Mouse (Mus musculus): Measurements from ENCODE around the gene Ypel1. TPM values are rescaled to one million over a fixed set of nuclear protein-coding genes. Genes with fewer than 3 reads are reported as not detected.

Ypel1 gene
- total RNA-seq, 2 experiments from 2014 or later, result 30.8 to 40.4 TPM

DNA sequence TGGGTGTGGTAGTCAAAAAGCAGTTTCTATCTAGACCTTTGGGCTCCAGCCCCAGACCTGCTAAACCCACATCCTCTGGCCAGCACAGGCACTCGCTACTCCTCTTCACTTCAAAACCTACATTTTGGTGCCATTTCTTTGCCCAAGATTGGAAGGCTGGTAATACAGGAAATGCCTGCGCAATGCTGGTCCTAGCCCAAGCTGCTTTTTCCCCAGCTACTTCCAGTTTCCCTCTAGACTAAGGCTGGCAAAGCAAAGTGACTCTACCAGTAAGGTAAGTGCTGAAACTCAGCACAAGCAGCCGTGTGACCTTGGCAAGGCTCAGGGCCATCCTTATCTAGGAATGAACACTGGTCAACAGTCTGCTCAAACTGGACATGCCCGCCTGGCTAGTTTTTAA is 16.1 kb downstream of the Ypel1 start:
- no peak for DNase-seq (ENCODE audit: low spot score in 2 of 2)

DNA sequence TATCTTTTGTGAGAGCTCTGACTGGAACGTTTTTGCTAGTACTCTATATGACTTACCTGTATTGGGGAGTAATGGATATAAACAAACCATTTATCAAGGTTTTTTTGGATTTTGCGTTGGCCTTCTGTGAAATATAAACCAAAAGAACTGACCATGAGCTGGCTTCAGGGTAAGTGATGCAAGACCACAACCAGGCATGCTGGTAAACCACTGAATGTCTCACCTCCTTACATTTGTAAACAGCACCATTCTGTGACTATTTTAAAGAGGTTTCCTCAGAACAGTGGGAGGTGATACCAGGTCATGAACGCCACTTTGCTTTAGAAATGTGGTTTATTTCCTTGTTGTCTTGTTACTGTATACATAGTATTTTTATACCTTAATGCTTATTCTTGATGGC is 16.7 kb downstream of the Ypel1 start:
- DNase-seq (ENCODE audit: low spot score in 2 of 2), result no peak

DNA sequence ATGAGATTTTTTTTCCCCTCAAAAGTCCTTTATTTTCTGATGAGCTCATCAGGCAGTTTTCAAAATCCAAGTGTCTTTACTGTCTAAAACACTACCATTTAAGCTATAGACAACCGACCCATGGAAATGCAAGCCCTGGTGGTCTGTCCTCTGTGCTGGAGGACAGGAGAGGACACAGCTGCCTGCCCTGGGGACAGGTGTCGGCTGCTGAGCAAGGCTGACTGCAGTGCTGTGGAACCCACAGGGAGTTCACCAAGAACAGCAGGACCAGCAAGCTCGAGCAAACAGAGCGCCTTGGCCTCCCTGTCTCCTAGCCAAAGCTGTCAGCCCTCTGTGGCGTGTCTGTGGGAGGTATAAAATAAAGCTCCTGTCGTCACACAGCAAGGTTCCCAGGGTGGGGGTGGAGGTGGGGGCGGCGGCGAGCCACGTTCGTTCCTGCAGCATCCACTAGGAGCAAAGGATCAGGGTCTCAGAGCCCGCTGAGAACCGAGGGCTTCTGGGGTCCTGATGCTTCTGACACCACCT is 17.2 kb downstream of the Ypel1 start:
- peak in 1 of 2 experiments; percentile 58 for DNase-seq (ENCODE audit: low spot score in 2 of 2)

DNA sequence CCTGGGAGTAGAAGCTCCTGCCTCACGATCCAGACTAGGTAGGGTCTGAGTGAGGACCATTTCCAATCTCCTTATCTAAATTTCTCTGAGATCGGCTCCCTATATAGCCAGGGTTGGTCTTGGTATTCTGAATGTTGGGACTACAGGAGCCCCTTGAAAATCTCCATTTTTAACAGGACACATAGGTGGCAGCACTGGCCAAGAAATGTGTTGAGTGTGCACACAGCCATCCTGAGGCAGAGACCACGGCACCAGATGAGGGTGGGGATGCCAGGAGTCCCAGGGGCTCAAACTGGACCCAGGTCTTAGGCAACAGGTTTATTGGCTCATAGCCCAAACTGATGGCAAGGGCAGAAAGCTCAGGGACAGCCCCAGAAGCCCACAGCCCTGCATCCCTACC is 18.9 kb downstream of the Ypel1 start:
- no peak for DNase-seq (ENCODE audit: low spot score in 2 of 2)

DNA sequence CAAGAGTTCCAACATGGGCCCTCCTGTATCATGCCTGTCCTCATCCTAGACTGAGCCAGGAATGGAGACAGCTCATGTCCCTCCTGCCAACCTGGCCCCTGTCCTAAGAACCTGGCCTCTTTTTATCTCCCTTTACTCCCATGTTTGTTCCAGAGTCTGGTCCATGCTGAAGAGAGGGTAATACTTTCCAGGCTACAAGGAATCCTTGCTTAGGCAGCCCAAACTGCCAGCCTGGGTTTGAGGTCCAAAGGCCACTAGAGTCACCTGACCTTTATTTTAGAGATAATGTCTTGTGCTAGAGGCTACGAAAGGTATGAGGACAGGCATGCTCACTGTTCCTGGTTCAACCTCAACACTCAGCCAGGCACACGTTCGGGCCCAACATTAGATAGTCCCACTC is 27.4 kb downstream of the Ypel1 start:
- DNase-seq (ENCODE audit: low spot score in 2 of 2), result no peak

DNA sequence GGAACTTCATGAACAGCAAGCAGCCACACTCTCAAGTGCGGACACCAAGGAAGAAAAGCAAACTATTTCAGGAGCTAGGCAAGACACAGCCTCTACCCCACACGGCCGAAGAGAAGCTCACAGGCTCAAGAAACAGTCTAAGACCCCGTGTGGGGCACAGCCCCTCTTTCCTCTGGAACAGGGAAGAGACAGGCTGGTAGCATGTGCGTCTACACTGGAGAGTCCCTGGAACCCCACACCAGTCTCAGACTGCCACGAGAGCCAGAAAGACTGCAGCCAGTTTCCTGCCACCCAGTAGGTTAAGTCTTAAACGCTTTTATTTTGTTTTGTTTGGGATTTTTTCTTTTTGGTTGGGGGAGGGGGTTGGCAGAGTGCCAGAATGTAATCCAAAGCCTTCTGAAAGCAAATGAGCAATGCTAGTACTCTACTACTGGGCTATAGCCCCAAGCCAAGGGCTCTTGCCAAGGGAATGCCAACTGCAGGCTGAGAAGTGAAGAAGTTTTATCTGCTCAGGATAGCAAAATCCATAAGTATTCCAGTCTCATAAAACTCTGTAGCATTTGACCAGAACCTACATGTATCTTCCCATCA is 33.2 kb downstream of the Ypel1 start:
- no peak for DNase-seq (ENCODE audit: low spot score in 2 of 2)

DNA sequence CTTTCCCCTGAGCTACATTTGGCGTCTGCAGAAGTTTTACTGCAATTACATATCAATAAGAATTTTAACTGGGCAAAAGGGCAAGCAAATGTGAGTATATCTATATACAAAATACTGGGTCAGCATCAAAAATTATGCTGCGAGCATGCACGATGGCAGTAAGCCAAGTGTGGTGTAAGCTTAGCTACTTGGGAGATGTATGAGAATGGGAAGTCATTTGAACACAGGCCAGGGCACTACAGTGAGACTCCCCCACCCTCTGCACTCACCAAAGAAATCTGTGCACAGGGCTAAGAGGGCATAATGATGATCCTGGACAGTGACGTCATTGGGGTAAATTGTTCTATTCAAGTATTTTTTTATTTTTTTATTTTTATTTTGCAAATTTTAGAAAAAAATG is 35.1 kb downstream of the Ypel1 start:
- DNase-seq (ENCODE audit: low spot score in 2 of 2), result no peak

DNA sequence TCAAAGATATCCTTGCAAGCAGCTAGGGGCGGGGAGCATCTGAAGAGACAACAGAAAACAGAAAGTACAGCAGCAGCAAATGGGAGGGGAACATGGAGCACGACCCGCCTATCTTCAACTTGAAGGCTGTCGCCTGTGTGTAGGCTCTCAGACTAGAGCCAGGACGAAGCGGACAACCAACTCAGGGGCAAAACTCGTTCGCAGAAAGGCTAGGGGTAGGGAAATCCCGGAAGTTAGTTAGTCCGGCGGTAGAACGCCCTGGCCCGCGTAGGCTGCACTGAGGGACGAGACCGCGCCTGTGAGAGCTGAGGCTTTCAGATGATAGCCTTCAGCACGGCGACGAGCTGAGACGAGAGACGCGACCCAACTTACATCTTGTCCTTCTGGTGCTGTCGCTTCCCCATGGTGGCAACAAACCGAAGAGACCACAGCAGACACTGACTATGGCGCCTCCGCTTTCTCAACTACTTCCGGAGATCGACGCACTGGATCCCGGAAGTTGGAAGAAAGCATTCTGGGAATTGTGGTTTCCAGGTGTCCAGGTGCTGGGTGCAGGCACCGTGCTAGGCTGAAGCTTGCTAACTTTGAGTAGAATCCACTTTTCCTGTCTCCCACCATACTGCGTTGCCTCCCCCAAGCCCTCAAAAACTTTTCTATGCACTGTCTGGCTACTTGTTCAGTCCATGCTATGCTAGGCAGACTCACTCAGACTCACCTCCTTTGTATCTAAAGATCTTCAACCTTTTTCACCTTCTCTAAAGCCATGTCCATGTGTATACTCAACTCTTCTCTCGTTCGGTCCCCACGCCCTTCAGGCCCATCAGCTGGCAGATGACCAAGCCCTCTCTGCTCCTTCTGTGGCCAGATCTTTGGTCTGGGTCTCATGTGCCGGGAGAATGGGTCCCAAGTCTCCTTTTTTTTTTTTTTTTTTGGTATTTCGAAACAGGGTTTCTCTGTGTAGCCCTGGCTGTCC is 41.6 kb downstream of the Ypel1 start, which contains the start of gene Ppil2:
TSS of gene Ppil2 (minus strand) at position 487 of the 973 bp plus-strand sequence.
- DNase-seq (ENCODE audit: low spot score in 2 of 2), result peak; percentile 68 to 78

DNA sequence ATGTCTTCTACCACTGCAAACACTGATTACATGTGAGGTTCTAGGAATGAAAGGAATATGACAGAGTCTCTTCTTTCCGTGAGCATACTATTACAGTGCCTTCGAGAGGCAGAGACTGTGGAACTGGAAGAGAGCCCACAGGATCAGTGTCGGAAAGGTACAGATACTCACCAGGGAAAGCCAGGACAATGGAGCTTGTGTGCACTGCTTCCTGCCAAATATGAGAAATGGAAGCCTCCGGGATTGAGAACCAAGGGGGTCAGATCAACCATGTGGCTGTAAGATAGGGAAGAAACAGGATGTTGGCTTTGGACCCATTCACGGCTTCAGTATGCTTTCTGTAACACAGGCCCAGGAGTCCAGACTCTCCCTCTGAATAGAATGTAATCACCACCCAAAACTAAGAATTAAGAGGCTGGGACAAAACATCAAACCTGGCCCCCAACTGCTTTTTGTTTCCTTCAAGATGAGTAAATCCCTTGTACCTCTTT is 47.9 kb downstream of the Ypel1 start:
- DNase-seq (ENCODE audit: low spot score in 2 of 2), result no peak

DNA sequence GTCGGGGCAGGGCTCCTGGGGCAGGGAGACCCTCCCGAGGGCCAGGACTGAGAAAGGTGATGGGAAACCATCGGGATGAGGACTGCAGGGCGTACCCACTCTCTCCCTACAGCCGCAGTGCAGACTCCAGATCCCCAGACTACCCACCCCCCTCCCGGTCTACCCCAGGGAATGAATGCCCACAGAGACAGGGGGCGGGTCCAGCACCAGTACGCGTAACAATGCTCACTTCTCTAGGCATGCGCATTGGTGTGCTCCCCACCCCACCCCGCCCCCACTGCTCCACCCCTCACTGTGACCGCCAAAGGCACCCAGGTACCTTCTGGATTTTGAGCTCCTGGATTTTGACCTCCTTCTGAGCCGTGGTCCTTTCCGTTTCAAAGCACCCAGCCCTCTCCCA is 52.1 kb downstream of the Ypel1 start:
- no peak for DNase-seq (ENCODE audit: low spot score in 2 of 2)

DNA sequence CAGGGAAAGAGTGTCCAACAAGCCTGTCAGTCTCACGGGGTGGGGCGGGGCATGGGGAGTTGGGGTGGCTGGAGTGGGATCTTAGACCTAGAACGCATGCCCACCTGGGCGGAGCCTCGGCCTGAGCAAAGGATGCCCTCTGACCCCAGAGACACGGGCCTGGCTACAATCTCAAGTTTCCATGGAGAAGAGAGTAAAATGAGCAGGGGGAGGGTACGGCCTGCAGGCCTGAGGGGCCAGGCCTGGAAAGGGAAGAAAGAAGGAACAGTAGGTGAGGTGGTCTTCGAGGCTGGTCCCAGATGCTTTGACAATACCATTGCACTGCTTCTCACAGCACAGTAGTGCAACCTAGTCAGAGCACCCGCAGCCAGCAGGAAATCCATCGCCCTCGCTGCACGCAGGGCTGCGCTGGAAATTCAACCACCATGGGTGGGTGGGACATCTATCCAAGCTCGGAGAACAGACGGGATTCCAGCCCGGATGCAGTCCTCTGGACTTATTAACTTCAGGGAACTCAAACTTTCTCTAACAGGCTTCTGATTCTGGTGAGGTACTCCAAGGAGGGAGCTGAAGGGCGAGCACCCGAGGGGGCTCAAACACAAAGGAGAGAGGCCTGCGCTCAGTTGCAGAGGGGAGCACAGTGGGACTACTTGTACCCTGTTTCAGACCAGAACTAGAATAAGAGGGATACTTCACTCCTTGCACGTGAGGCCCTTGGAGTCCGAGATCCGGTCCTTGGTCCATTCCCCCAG is 54.8 kb downstream of the Ypel1 start:
- DNase-seq (ENCODE audit: low spot score in 2 of 2), result no peak

DNA sequence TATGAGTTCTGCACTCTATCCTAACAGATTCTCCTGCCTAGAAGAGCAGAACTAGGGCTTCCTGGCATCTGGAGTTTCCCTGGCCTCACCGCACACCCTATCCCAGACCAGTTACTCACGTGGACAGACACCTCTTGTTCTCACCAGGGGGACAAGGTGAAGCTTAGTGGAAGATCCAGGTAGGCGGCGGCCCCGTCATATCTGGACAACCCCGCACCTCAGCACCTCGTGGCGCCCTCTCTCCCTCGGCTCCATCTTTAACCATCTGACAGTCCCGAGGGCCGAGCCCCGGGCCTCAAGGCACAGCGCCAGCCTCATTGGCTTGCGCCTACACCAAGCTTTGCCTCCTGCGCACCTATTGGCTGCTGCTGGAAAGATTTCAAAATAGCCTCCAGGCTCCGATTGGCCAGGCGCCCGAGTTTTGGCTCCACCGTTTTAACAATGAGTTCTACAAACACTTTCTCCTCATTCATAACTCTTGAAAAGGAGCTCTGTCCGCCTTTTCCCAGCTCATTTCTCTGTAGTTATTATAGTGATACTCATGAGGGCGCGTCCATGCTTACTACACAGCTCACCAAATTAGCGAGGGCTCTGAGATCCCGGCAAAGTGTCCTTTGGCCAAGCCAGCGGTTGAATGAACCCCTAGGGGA is 55.5 kb downstream of the Ypel1 start, which contains the start of gene 2610318N02Rik:
TSS of gene 2610318N02Rik (minus strand) at position 297 of the 650 bp plus-strand sequence.
- peak; percentile 53 to 67 for DNase-seq (ENCODE audit: low spot score in 2 of 2)

DNA sequence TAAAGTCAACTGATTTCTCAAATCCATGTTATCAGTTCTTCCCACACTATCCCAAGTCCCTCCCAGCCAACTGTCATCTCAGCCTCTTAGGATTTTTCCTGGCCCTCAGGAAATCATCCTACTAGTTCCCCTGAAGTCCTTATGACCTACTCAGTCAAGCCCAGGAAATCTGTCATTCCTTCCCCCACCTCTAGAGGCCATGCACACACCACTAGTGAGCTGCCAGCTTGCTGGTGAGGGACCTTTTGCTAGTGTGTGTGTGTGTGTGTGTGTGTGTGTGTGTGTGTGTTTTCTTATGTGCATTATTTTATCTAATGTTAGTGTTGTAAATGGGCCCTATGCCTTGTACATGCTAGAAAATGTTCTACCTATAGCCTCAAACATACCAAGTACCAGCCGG is 57.8 kb downstream of the Ypel1 start:
- peak; percentile 40 to 41 for DNase-seq (ENCODE audit: low spot score in 2 of 2)

DNA sequence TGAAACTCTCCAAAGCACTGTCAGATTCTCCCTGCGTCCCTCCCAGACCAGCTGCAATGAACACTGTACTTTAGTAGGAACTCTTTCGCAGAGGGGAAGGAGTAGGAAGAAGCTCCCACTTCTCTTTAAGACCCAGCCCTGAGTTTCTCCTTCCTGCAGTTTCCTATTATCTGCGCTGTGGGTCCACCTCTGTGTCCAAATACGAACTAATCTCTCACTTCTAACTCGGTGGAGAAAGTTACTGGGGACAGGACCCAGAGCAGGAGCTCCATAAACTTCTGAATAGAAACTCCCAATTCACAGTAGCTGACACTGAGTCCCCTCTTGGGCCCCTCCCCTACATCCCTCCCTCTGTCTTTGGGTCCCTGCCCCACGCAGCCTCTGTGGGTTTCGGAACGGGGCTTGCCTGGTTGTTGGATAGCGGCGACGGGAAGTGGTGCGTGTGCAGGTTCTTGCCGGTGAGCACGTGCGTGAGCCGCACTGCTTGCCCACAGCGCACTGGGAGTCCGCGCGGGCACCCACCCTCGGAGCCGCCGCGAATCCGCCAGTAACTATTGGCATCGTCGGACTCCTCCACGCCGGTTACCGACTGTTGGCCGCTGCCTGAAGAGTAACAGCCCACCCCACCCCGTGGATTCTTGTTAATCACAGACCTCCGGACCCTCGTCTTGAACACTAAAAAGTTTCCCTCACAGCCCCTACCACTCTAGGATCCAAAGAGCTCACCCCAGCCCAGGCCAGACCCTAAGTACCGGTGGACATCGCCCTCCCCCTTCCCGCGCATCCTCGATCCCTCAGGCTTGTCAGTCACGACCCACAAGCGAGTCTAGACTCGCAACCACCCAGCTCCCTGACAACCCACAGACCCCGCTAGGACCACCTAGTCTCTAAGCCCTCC is 61.9 kb downstream of the Ypel1 start:
- peak; percentile 20 to 39 for DNase-seq (ENCODE audit: low spot score in 2 of 2)

DNA sequence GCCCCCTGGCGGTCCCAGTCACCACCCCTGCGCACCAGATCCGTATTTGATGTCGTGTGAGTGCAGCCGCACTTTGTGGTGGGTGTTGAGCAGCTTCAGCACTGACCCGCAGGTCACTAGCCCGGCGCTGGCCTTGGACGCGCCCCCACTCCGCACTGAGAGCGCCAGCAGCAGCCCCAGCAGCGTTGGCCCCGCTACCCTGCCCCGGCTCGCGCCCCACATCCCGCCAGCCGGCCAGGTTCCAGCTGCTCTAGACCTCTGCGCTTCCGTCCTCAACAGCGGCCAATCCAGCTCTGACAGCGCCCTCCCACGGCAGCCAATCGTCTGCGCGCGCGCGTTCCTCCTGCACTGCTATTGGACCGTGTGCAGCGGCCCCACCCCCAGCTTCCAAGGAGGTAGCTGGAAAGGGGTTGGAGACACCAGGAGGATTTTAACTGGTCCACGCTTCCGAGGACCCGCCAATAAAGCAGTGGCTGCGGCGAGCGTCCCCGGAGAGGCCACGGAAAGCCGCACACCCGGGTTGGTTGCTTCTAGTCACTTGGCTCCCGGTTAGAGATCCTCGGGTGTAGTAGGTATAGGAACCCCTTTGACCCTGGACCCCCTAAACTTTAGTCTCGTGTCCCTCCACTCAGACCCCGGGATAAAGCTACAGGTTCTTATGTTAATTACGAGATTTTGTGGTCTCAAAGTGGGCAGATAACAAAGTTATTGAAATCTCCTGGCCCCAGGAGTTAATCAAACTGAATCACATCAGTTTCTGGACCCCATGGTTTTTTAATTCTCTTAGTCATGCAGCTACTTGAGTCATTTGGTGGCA is 62.8 kb downstream of the Ypel1 start, which contains the start of gene Sdf2l1:
TSS of gene Sdf2l1 (minus strand) at position 295 of the 817 bp plus-strand sequence.
- DNase-seq (ENCODE audit: low spot score in 2 of 2), result peak; percentile 98 to 99

DNA sequence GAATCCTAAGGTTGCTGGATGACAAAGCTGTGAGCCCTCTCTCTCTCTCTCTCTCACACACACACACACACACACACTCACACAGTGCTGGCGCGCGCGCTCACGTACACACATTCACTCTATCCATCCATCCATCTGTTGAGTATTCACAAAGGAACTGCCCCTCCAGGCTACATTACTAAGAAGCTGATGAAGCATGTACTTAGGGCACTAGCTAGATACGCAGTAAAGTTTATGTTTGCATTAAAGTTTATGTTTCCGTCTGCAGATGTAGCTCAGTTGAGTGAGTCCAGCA is 63.4 kb downstream of the Ypel1 start:
- no peak for DNase-seq (ENCODE audit: low spot score in 2 of 2)
